Mouse (Mus musculus): ENCODE data around the gene Dscaml1.

DNA sequence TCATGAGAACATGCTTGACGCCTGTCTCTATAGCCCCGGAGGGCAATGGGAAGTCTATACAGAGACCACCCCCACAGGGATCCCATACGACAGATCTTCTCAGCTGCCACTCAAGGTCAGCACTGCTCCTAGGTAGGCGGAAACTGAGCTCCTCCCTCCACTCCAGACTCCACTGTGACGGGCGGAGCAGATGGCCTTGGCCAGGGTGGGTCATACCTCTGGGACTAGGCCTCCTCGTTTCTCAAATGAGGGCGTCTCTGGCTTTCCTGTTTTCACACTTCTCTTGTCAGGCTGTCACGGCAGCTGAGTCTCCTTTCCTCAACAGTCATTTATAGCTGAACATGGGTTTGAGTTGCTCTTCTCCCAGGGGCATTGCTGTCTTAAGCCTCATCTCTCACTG is 160.0 kb downstream of the Dscaml1 start:
- no peak for TF ChIP-seq CTCF (IDR thresholded peaks at IDR 0.05; ENCODE audit: extremely low read depth, insufficient read depth, insufficient read length, insufficient replicate concordance)
- no peak for TF ChIP-seq POLR2A (IDR thresholded peaks at IDR 0.05; ENCODE audit: low read depth, low read length)
